Mouse (Mus musculus): ENCODE results near the gene Adamts3. TPM values are rescaled to one million over a fixed set of nuclear protein-coding genes. Genes with fewer than 3 reads are reported as not detected.

Adamts3 gene
- polyA plus RNA-seq, 1 experiment from 2014 or later = 3.8 TPM

DNA sequence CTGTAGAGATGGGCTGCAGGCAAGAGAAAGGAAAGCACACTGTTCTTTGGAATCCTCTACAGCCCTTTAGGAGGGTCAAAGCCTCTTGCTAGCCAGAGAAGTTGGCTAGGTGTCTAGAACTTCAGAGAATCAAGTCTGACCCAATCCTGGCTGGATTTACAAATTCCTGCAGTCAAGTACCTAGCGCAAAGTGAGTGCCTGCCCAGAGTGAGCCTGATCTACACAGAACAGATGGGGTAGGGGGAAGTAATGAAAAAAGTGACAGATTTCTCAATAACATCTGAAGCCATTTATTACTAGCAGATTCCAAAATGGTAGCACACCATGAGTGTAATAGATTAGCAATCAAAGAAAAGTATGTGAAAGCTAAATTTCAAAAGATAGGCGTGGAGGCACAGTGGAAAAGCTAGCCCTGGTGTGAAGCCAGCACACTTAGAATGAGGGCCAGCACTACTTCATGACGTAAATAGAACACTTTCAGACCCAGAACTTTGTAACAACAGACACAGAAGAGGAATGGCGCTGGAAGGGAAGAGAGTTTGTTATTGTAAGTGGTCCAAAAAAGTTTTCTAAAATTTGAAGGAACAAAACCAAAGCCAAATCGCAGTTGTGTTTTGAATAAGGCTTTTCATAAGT lies 82.8 kb downstream of the Adamts3 start:
- Histone ChIP-seq H3K9ac (no peak overlapping the region), H3K27ac (no peak overlapping the region), H3K4me1 (no peaks in the 10 kb centered on the region), H3K36me3 (no peaks in the 10 kb centered on the region), H3K4me2 (replicated peaks) (no peak overlapping the region), H3K27me3 (no peaks in the 10 kb centered on the region), H3K4me3 (no peak overlapping the region), H3K9me3 (replicated peaks) (no peaks in the 10 kb centered on the region)
- no peak for ATAC-seq (ENCODE audit: low FRiP score)
- 82% methylated on average over 5 of the region's 5 CpGs for WGBS

DNA sequence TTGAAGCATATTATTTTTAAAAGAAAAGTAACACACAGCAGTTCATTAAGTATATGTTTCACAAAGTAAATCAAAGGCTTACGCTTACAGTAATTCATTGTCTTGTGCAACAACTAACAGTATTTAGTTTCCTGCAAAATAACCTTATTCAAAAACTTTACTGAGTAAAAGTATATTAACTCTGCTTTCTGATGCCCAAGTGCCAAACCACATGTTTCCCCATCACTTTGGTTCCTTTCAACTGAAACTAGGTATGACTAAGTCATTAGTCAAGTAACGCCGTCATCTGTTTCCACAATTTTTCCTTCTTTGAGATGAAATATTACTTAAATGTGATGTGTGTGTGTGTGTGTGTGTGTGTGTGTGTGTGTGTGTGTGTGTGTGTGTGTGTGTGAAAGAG lies 89.4 kb downstream of the Adamts3 start:
- Histone ChIP-seq H3K9ac (no peak overlapping the region), H3K36me3 (no peaks in the 10 kb centered on the region), H3K9me3 (replicated peaks) (no peaks in the 10 kb centered on the region), H3K4me2 (replicated peaks) (no peak overlapping the region), H3K4me1 (no peaks in the 10 kb centered on the region), H3K27ac (no peak overlapping the region), H3K27me3 (no peaks in the 10 kb centered on the region), H3K4me3 (no peak overlapping the region)
- 93% methylated on average over 3 of the region's 3 CpGs for WGBS
- ATAC-seq (ENCODE audit: low FRiP score) = no peak

DNA sequence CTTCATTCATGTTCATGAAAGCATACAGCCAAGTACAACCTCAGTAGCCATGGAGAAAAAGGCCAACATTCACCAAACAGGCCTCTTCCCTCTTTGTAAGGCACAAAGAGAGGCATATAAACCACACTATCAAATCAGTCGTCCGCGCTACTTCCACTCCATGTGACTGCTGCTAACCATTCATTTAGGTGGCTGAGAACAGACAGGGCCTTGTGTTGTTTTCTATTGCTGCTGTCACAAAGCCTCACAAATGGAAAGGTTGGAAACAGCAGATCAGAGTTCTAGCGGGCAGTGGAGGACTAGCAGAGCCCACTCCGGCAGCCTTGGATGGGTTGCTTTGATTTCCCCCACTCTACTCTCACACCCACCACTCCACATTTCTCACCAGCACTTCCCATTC lies 98.5 kb downstream of the Adamts3 start:
- 64% methylated on average over 5 of the region's 5 CpGs for WGBS
- Histone ChIP-seq H3K4me1 (no peaks in the 10 kb centered on the region), H3K4me2 (replicated peaks) (no peak overlapping the region), H3K9ac (no peak overlapping the region), H3K9me3 (replicated peaks) (no peaks in the 10 kb centered on the region), H3K36me3 (no peaks in the 10 kb centered on the region), H3K27me3 (no peaks in the 10 kb centered on the region), H3K4me3 (no peak overlapping the region), H3K27ac (no peak overlapping the region)
- ATAC-seq (ENCODE audit: low FRiP score) = peak; percentile 50; the same call in 1 of the 2 replicates

DNA sequence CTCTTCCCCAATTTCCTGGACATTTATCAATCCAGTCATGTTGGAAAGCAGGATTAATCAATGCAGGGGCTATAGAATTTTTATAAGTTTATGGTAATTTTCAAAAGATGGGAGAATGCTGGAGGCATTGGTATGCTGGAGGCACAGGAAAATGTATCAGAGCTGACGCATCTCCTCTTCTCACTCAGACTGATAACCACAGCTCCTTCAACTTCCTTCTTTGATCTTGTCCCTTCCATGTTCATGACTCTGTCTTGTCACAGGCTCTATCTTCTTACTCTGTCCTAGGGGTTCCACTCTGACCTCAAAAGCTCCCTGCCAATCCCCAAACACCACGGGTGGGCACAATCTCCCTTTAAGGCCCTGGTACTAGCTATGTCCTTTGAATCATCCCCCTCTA lies 103.3 kb downstream of the Adamts3 start:
- Histone ChIP-seq H3K27ac (no peak overlapping the region), H3K27me3 (no peaks in the 10 kb centered on the region), H3K4me3 (no peak overlapping the region), H3K9ac (no peak overlapping the region), H3K4me2 (replicated peaks) (no peak overlapping the region), H3K36me3 (no peaks in the 10 kb centered on the region), H3K4me1 (no peaks in the 10 kb centered on the region), H3K9me3 (replicated peaks) (no peaks in the 10 kb centered on the region)
- 89% methylated on average over 2 of the region's 2 CpGs for WGBS
- no peak for ATAC-seq (ENCODE audit: low FRiP score)

DNA sequence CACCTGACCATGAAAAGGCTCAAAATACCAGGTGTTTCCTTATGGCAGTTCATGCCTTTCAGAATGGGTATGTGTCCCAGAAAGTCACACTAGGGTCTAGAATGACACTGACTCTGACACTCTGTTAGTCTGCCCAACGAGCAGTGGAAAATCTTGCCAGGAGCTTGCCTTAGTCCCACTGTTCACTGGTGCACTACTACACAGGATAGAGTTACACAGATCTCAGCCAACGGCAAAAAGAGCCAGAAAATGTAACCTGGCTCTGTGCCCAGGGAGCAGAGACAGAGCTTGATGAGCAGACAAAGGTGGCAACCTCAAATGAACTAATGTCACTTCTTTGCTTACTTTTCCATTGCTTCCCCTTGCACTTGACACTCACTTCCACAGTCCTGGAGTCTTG lies 104.5 kb downstream of the Adamts3 start:
- no peak overlapping the region for H3K4me3 ChIP-seq

DNA sequence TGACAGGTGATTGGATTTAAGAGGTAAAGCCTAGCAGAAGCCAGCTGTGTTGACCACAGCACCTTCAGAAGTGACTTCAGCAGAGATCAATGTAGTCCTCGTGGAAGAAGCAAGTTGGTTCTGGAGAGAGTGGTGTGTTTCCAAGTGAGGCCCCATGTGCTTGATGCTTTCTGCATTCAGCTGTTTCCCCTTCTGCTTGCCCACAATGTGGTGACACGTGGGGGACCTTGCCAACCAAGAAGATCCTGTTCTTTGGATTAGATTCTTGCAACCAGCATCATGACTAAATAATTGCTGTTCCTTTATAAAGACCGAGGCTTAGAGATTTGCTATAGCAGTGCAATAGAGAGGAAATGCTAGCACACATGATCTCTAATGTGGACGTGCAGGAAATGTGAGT lies 105.7 kb downstream of the Adamts3 start:
- Histone ChIP-seq H3K4me3 (no peak overlapping the region), H3K4me1 (no peaks in the 10 kb centered on the region), H3K36me3 (no peaks in the 10 kb centered on the region), H3K27ac (no peak overlapping the region), H3K27me3 (no peaks in the 10 kb centered on the region), H3K9ac (no peak overlapping the region), H3K9me3 (replicated peaks) (no peaks in the 10 kb centered on the region), H3K4me2 (replicated peaks) (no peak overlapping the region)
- no peak for ATAC-seq (ENCODE audit: low FRiP score)
- whole genome bisulfite sequencing = 83% methylated on average over 4 of the region's 4 CpGs

More for the DNA sequence above, 104.5 kb downstream of the Adamts3 start:
- no peaks in the 10 kb centered on the region for H3K36me3 ChIP-seq
- H3K4me1 ChIP-seq = no peaks in the 10 kb centered on the region
- no peak overlapping the region for H3K9ac ChIP-seq
- WGBS = 57% methylated on average over 2 of the region's 2 CpGs
- H3K27ac ChIP-seq = no peak overlapping the region
- ATAC-seq (ENCODE audit: low FRiP score) = no peak
- H3K9me3 ChIP-seq (replicated peaks) = no peaks in the 10 kb centered on the region
- no peaks in the 10 kb centered on the region for H3K27me3 ChIP-seq
- H3K4me2 ChIP-seq (replicated peaks) = no peak overlapping the region

DNA sequence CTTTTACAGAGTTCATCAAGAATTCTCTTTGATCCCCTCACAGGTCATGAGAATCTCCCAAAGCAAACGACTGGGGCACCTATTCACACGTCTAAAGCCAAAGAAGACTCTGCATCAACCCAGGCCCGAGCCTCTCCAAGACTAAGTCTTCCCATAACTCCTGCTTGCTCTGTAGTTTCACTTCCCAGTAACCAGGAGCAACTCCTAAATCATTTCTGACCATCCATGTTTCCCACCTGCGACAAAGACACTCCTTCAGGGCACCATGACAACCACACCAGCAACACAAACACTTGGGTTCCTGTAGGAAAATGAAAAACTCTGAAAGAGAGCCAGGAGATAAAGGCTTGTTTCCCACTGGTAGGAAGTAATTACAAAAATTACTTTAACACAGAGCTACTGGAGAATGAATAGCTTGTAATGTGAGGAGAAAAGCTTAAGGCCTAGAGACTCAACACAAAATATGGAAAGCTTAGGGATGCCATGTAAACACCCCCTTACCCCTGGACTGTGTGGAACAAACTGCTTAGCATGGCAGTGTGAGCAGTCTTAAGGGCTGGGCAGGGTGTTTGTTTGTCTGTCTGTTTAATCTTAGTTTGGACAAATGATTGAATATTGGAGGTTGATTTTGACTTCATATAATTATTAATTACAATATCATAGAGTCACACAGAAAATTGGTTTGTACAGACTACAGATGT lies 112.3 kb downstream of the Adamts3 start:
- ATAC-seq (ENCODE audit: low FRiP score) = no peak
- Histone ChIP-seq H3K9ac (no peak overlapping the region), H3K27ac (no peak overlapping the region), H3K36me3 (no peaks in the 10 kb centered on the region), H3K4me3 (no peak overlapping the region), H3K27me3 (no peaks in the 10 kb centered on the region), H3K4me2 (replicated peaks) (no peak overlapping the region), H3K4me1 (no peaks in the 10 kb centered on the region), H3K9me3 (replicated peaks) (no peaks in the 10 kb centered on the region)
- WGBS = 59% methylated on average over 4 of the region's 4 CpGs

DNA sequence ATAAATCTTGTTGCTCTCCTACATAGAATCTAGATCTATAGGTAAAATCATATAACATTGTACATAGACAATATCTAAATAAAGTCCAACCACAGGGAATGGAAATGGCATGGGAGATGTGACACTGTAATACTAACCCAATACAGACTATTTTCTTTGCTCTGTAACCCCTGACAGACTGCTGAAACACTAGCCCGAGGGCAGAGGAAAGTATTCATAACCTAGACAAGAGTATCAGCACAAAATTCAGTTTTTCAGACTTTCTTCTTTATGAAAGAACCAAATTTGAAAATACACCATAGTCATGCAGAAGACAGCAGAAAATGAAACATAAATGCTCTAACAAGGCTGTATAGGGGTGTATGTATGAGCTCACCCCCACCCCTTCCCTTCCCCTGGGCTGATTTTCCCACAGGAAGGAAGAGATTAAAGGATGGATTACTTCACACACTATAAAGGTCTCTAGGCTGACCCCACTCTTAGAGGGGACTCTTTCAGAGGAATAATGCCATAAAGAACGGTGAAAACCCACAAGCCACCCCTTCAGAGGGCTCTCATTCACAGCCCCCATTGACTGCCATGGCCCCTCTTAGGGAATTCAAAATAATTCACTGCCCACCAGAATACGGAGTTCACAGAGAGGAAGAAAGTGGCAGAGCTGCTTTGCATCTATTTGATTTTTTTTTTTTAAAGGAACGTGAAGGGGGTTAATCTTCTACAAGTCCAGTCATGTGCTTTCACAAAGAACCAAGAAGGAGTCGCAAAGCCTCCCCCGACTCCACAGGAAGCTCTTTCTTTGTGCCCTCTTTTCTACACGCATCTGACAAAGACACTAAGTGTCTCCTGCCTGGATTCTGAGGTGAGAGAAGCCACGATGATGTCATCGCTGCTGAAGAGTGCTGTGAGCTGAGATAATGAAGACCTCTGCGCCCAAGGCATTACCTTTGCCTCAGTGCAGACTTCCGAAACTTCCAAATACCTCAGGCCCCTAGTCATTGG lies 119.6 kb downstream of the Adamts3 start:
- H3K9me3 ChIP-seq (replicated peaks) = no peaks in the 10 kb centered on the region
- peaks cover 9% of the 10 kb centered on the region; the same call in 1 of the 2 replicates for H3K4me1 ChIP-seq
- H3K4me3 ChIP-seq = no peak overlapping the region
- H3K4me2 ChIP-seq (replicated peaks) = 0 out of 2 replicates have a peak overlapping the region, but pooled peaks have one; percentile 19
- H3K27me3 ChIP-seq = no peaks in the 10 kb centered on the region
- WGBS = 13% methylated on average over 11 of the region's 11 CpGs
- peak; percentile 66 for ATAC-seq (ENCODE audit: low FRiP score)
- H3K27ac ChIP-seq = no peak overlapping the region
- H3K36me3 ChIP-seq = no peaks in the 10 kb centered on the region
- H3K9ac ChIP-seq = no peak overlapping the region

DNA sequence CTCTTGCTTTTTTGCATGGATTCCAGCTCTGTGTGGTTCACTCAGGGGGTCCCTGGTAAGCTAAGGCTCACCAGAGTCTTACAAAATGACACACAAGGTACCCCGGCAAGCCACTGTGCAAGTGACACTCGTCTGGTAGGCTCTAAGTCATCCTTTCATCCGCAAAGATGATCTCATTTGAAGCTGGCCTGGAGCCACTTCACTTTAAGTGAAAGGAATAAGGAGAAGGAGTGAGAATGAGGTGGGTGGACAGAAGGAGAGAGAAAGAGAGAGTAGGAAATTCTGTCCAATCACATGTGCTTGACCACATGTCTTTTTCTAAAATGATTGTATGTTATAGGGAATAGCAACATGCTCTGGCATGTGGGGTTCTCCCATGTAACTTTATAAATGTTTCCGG lies 122.8 kb downstream of the Adamts3 start:
- ATAC-seq (ENCODE audit: low FRiP score) = no peak
- no peaks in the 10 kb centered on the region for H3K27me3 ChIP-seq
- peaks cover 9% of the 10 kb centered on the region; the same call in 1 of the 2 replicates for H3K4me1 ChIP-seq
- H3K36me3 ChIP-seq = no peaks in the 10 kb centered on the region
- no peak overlapping the region for H3K27ac ChIP-seq
- 55% methylated on average over 4 of the region's 4 CpGs for WGBS
- no peak overlapping the region for H3K4me3 ChIP-seq
- no peaks in the 10 kb centered on the region for H3K9me3 ChIP-seq (replicated peaks)
- no peak overlapping the region for H3K4me2 ChIP-seq (replicated peaks)
- H3K9ac ChIP-seq = no peak overlapping the region

DNA sequence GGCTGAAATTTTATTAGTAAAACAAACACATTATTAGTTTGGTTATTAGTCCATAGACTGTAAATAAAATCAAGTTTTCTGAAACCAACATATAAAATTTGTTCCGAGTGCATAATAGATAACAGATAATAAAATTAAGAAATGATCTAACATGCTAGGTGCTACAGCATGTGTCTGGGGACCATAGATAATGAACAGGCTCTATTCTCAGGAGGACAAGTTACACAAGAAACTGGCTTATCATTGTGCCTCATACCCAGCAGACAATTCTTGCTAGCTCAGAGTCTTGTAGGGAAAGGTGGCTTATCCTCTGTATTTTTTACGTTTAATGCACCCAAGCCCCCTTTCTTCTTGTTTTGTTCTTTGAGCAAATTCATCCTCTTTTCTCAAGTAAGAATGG lies 131.3 kb downstream of the Adamts3 start:
- no peaks in the 10 kb centered on the region for H3K36me3 ChIP-seq
- H3K9ac ChIP-seq = no peak overlapping the region
- no peak overlapping the region for H3K4me3 ChIP-seq
- H3K27me3 ChIP-seq = no peaks in the 10 kb centered on the region
- H3K27ac ChIP-seq = no peak overlapping the region
- 95% methylated on average over 2 of the region's 2 CpGs for WGBS
- no peak for ATAC-seq (ENCODE audit: low FRiP score)
- H3K4me1 ChIP-seq = no peaks in the 10 kb centered on the region
- no peaks in the 10 kb centered on the region for H3K9me3 ChIP-seq (replicated peaks)
- H3K4me2 ChIP-seq (replicated peaks) = no peak overlapping the region

DNA sequence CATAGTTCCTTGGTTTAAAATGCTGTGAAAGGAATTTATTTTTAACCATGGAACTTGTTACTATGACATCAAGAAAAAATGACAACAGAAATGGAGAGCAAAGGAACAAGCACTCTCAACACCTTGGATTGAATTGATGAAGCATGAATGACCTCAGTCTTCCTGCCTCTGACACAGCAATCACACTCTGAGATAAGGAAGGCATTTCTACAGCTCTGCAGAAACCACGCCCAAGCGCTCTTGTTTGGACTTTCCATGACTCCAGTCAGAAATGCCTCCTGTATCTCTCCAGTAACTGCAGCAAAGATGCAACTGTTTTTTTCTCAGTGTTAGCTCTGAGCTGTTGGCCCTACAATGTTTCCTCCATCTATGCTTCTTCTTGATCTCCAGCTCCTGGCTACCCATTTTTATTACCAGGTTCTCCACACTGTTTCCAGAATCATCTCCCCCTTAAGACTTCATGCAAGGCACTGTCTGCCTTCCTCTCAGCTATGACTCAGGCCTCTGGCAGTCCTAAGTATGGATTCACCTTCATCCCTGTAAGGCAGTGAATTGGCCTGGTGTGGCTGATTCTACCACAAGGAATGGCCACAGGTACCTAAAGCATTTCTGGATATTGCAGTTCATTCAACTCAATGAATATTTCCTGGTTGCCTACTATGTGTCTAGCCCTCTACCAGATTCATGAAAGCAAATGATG lies 134.8 kb downstream of the Adamts3 start:
- Histone ChIP-seq H3K9ac (no peak overlapping the region), H3K9me3 (replicated peaks) (no peaks in the 10 kb centered on the region), H3K27me3 (no peaks in the 10 kb centered on the region), H3K4me3 (no peak overlapping the region), H3K4me2 (replicated peaks) (no peak overlapping the region), H3K36me3 (no peaks in the 10 kb centered on the region), H3K27ac (no peak overlapping the region), H3K4me1 (no peaks in the 10 kb centered on the region)
- WGBS = 90% methylated on average over 2 of the region's 2 CpGs
- ATAC-seq (ENCODE audit: low FRiP score) = no peak
